Mouse (Mus musculus) MEL (cell line): ENCODE measurements around the gene Prkcd. TPM values are rescaled to one million over a fixed set of nuclear protein-coding genes. Genes with fewer than 3 reads are reported as not detected.

Experiments used
- DNase-seq: peaks from one replicate; pipeline ENCODE4 v3.0.0; 2011; ENCODE audit warnings: low read depth, low spot score
- H3K27ac ChIP-seq: 2 replicates; pipeline ENCODE4 v1.5.1; 2012; ENCODE audit warnings: low read depth, mild to moderate bottlenecking, control low read depth, low read length, moderate library complexity; ENCODE audit not compliant: control insufficient read depth
- H3K27me3 ChIP-seq, 2 experiments: fragments of 150-350 bp in 1 of 2; sonication (generic) in 1 of 2; 2 replicates each; pipeline ENCODE4 v1.6.1; 2012; ENCODE audit warnings: low read length in 2 of 2, mild to moderate bottlenecking in 2 of 2, improper control_type of control experiment in 1 of 2, moderate library complexity in 1 of 2; ENCODE audit not compliant: insufficient read depth in 2 of 2, control insufficient read depth in 1 of 2
- H3K36me3 ChIP-seq, 2 experiments: 2 replicates each; pipeline ENCODE4 v1.6.1; 2012 to 2014; ENCODE audit warnings: low read length in 2 of 2, improper control_type of control experiment in 1 of 2, inconsistent platforms in 1 of 2, mild to moderate bottlenecking in 1 of 2; ENCODE audit not compliant: insufficient read depth in 2 of 2, control insufficient read depth in 1 of 2
- H3K4me1 ChIP-seq, 2 experiments: fragments of 150-350 bp in 1 of 2; sonication (generic) in 1 of 2; 2 replicates each; pipeline ENCODE4 v1.6.1; 2012; ENCODE audit warnings: low read length in 2 of 2, improper control_type of control experiment in 1 of 2, mild to moderate bottlenecking in 1 of 2; ENCODE audit not compliant: insufficient read depth in 2 of 2, control insufficient read depth in 1 of 2
- H3K4me3 ChIP-seq, 2 experiments: fragments of 150-350 bp in 1 of 2; sonication (generic) in 1 of 2; 2 replicates each; pipeline ENCODE4 v1.5.1; 2012; ENCODE audit warnings: low read depth in 2 of 2, low read length in 2 of 2, mild to moderate bottlenecking in 2 of 2, moderate library complexity in 2 of 2, control low read depth in 1 of 2, improper control_type of control experiment in 1 of 2; ENCODE audit not compliant: control insufficient read depth in 1 of 2, insufficient read depth in 1 of 2
- H3K79me2 ChIP-seq: 2 replicates; pipeline ENCODE4 v1.6.1; 2012; ENCODE audit warnings: mild to moderate bottlenecking, low read length, moderate library complexity; ENCODE audit not compliant: control insufficient read depth, poor library complexity, insufficient read depth
- H3K9ac ChIP-seq: 2 replicates; pipeline ENCODE4 v1.6.1; 2012; ENCODE audit warnings: low read depth, mild to moderate bottlenecking, control low read depth, low read length, moderate library complexity; ENCODE audit not compliant: control insufficient read depth, poor library complexity, severe bottlenecking
- H3K9me3 ChIP-seq: fragments of 150-350 bp; sonication (generic); replicated peaks from 2 replicates; pipeline ENCODE4 v1.6.1; 2012; ENCODE audit warnings: mild to moderate bottlenecking, low read length, improper control_type of control experiment, moderate library complexity; ENCODE audit not compliant: insufficient read depth
- CTCF ChIP-seq, 3 experiments: IDR thresholded peaks in 2 of 3; conservative IDR thresholded peaks in 1 of 3; 2 replicates each; pipeline ENCODE4 v1.5.1; 2011 to 2012; ENCODE audit warnings: low read length in 3 of 3, low read depth in 2 of 3, mild to moderate bottlenecking in 2 of 3, improper control_type of control experiment in 1 of 3, inconsistent platforms in 1 of 3, mixed read lengths in 1 of 3, moderate library complexity in 1 of 3; ENCODE audit not compliant: control insufficient read depth in 1 of 3, insufficient read depth in 1 of 3, poor library complexity in 1 of 3, severe bottlenecking in 1 of 3
- E2F4 ChIP-seq: IDR thresholded peaks from 2 replicates; pipeline ENCODE4 v1.6.1; 2011; ENCODE audit warnings: low read depth, low read length, improper control_type of control experiment, borderline replicate concordance
- ELF1 ChIP-seq: IDR thresholded peaks from 2 replicates; pipeline ENCODE4 v1.6.1; 2014; ENCODE audit warnings: low read depth, mild to moderate bottlenecking, inconsistent platforms, low read length, improper control_type of control experiment, moderate library complexity
- JUND ChIP-seq: IDR thresholded peaks from 2 replicates; pipeline ENCODE4 v1.6.1; 2011; ENCODE audit warnings: low read depth, mild to moderate bottlenecking, improper control_type of control experiment, low read length
- KAT2A ChIP-seq: conservative IDR thresholded peaks from 2 replicates; pipeline ENCODE4 v1.6.1; 2012; ENCODE audit warnings: low read depth, low read length, improper control_type of control experiment, inconsistent platforms
- MAFK ChIP-seq: IDR thresholded peaks from 2 replicates; pipeline ENCODE4 v1.6.1; 2011; ENCODE audit warnings: low read depth, mild to moderate bottlenecking, low read length, improper control_type of control experiment, borderline replicate concordance
- MAX ChIP-seq: IDR thresholded peaks from 2 replicates; pipeline ENCODE4 v1.6.1; 2011; ENCODE audit warnings: low read length, improper control_type of control experiment
- MEF2A ChIP-seq: IDR thresholded peaks from 2 replicates; pipeline ENCODE4 v1.6.1; 2014; ENCODE audit warnings: low read depth, mild to moderate bottlenecking, inconsistent platforms, low read length, improper control_type of control experiment; ENCODE audit not compliant: poor library complexity, insufficient replicate concordance, severe bottlenecking; ENCODE audit errors: extremely low read depth
- POLR2AphosphoS2 ChIP-seq: IDR thresholded peaks from 2 replicates; pipeline ENCODE4 v1.6.1; 2011; ENCODE audit warnings: low read length, improper control_type of control experiment
- POLR2AphosphoS5 ChIP-seq: IDR thresholded peaks from 2 replicates; pipeline ENCODE4 v1.6.1; 2012; ENCODE audit warnings: low read depth, borderline replicate concordance, mild to moderate bottlenecking, inconsistent platforms, low read length, moderate library complexity, mixed read lengths
- SIN3A ChIP-seq: IDR thresholded peaks from 2 replicates; pipeline ENCODE4 v1.6.1; 2012; ENCODE audit warnings: low read length, improper control_type of control experiment, inconsistent platforms
- TBP ChIP-seq: IDR thresholded peaks from 2 replicates; pipeline ENCODE4 v1.8.0; 2011; ENCODE audit warnings: low read depth, low read length, improper control_type of control experiment
- USF2 ChIP-seq, 2 experiments: IDR thresholded peaks; 2 replicates each; pipeline ENCODE4 v1.6.1; 2011 to 2012; ENCODE audit warnings: improper control_type of control experiment in 2 of 2, low read length in 2 of 2, borderline replicate concordance in 1 of 2, inconsistent platforms in 1 of 2, low read depth in 1 of 2, mild to moderate bottlenecking in 1 of 2; ENCODE audit not compliant: insufficient read depth in 1 of 2
- ZC3H11A ChIP-seq: IDR thresholded peaks from 2 replicates; pipeline ENCODE4 v1.6.1; 2012; ENCODE audit warnings: low read depth, mild to moderate bottlenecking, inconsistent platforms, low read length, improper control_type of control experiment
- ZKSCAN1 ChIP-seq: IDR thresholded peaks from 2 replicates; pipeline ENCODE4 v1.6.1; 2012; ENCODE audit warnings: low read depth, mild to moderate bottlenecking, inconsistent platforms, low read length, improper control_type of control experiment, moderate library complexity
- polyA plus RNA-seq, 2 experiments: library from polyadenylated mRNA; stranded (reverse) in 1 of 2; unstranded in 1 of 2; fragments of >175 nt in 1 of 2; fragments of >200 nt in 1 of 2; gene quantifications; 2 replicates each; pipeline versions ENCODE4 v1.2.1 to v1.2.4; 2012; ENCODE audit warnings: low replicate concordance in 2 of 2, low read depth in 1 of 2; ENCODE audit not compliant: insufficient read length in 2 of 2, insufficient read depth in 1 of 2, missing spikeins in 1 of 2
- total RNA-seq: library from RNA; depleted of rRNA; stranded (reverse); fragments of 300-350 nt; gene quantifications from 2 replicates; pipeline ENCODE4 v1.2.3, GENCODE M21; 2012

The Prkcd gene
- total and polyA plus RNA-seq, 3 experiments, result 33.9 to 72.7 TPM; not detected in 1

- Histone ChIP-seq H3K9ac (no peak overlapping the region), H3K79me2 (no peaks in the 10 kb centered on the region), H3K27ac (no peak overlapping the region), H3K4me1 (peaks cover 4 to 22% of the 10 kb centered on the region in 2 experiments; a peak in 3 of 4 replicates), H3K4me3 (no peak overlapping the region), H3K27me3 (no peaks in the 10 kb centered on the region), H3K36me3 (peaks cover 0 to 11% of the 10 kb centered on the region in 2 experiments; a peak in 2 of 4 replicates), H3K9me3 (no peaks in the 10 kb centered on the region)
- DNase-seq, result no peak
- TF ChIP-seq POLR2AphosphoS2 (no peak), E2F4 (no peak), ELF1 (no peak), KAT2A (no peak), MAX (no peak), POLR2AphosphoS5 (no peak), USF2 (IDR thresholded peaks at IDR 0.05; ENCODE audit: borderline replicate concordance in 1 of 2, insufficient read depth in 1 of 2, low read depth in 1 of 2, low read length in 2 of 2) (no peak), MEF2A (no peak), ZC3H11A (no peak), SIN3A (no peak), MAFK (no peak), ZKSCAN1 (no peak), TBP (no peak)
Observed at GRCm38 (mm10) chr14:30584497-30585251, 41.3 kb downstream of the Prkcd start.

GRCm38 (mm10) chr14:30584077-30584476 is 41.9 kb downstream of the Prkcd start:
- peaks cover 0 to 13% of the 10 kb centered on the region in 2 experiments; a peak in 2 of 4 replicates for H3K36me3 ChIP-seq
- no peak overlapping the region for H3K4me3 ChIP-seq
- no peak overlapping the region for H3K9ac ChIP-seq
- no peaks in the 10 kb centered on the region for H3K27me3 ChIP-seq
- TF ChIP-seq CTCF (IDR thresholded peaks at IDR 0.05 in 2 of 3, conservative IDR thresholded peaks at IDR 0.05 in 1 of 3; ENCODE audit: control insufficient read depth in 1 of 3, insufficient read depth in 1 of 3, low read depth in 2 of 3, low read length in 3 of 3, poor library complexity in 1 of 3, severe bottlenecking in 1 of 3) (peak in 1 of 3 experiments; percentile 5; a peak in 1 of 6 replicates), JUND (no peak)
- DNase-seq, result no peak
- no peaks in the 10 kb centered on the region for H3K9me3 ChIP-seq
- H3K27ac ChIP-seq, result no peak overlapping the region
- no peaks in the 10 kb centered on the region for H3K79me2 ChIP-seq
- H3K4me1 ChIP-seq, result peaks cover 9 to 25% of the 10 kb centered on the region in 2 experiments; a peak in 3 of 4 replicates
